Mouse (Mus musculus) ES-E14 (cell line): ENCODE data around the gene Apol6.

Experiments
- CHD2 ChIP-seq: IDR thresholded peaks from 2 replicates; pipeline ENCODE4 v1.6.1; 2014; ENCODE audit warnings: mild to moderate bottlenecking, low read depth, low read length, inconsistent platforms
- ZC3H11A ChIP-seq: IDR thresholded peaks from 2 replicates; pipeline ENCODE4 v1.6.1; 2012; ENCODE audit warnings: low read depth, mild to moderate bottlenecking, inconsistent platforms, low read length, borderline replicate concordance
- ZNF384 ChIP-seq: IDR thresholded peaks from 2 replicates; pipeline ENCODE4 v1.6.1; 2012; ENCODE audit warnings: low read depth, low read length, inconsistent platforms

- TF ChIP-seq CHD2, result no peak
- TF ChIP-seq ZNF384, result no peak
- TF ChIP-seq ZC3H11A, result no peak
Measured at GRCm38 (mm10) chr15:77027675-77028074, 16.9 kb upstream of the Apol6 start.
